Mouse (Mus musculus) cerebellum, adult 2 months (tissue): ENCODE data around the gene Uhmk1.

ENCODE experiments used
- CTCF ChIP-seq: fragments of 200-500 bp; IDR thresholded peaks from 2 replicates; pipeline ENCODE4 v1.5.1; 2011; ENCODE audit warnings: low read depth, mild to moderate bottlenecking, control low read depth, low read length, moderate library complexity, borderline replicate concordance; ENCODE audit not compliant: insufficient read depth
- POLR2A ChIP-seq: fragments of 200-500 bp; IDR thresholded peaks from 2 replicates; pipeline ENCODE4 v1.6.1; 2011; ENCODE audit warnings: low read length, control low read depth, borderline replicate concordance; ENCODE audit not compliant: insufficient read depth

- TF ChIP-seq CTCF (no peak), POLR2A (no peak)
Observed at GRCm38 (mm10) chr1:170167781-170168180, 47.4 kb downstream of the Uhmk1 start.
